19 mouse cellular contexts compared by ENCODE assay signal in the genomic region with DNA sequence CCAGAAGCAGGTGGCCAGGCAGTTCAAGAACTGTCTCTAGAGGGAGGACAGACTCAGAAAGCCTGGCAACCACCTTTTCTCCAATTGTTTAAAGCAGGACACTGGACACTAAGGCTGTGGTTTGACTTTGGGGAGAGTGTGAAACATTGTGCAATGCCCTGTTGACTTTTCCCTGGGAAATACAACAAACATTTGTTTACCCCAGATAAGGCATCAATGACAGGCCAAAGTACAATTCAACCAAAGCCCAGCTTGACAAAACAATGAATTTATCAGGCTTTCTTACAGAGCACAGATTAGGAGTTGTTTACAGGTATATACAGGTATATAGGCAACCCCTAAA.
"Had no signal": no experiment of that assay in that cellular context is flagged by ENCODE, and none has a peak within 500 bp of the region (broad histone marks: within the 10 kb centered on the region; RNA-seq: fewer than 3 reads in every experiment).

No protein-coding gene starts in this region.

- H3K4me3 ChIP-seq: layer of hippocampus, adult 2 months; left cerebral cortex, adult 2 months; limb, embryonic 12.5 days; limb, embryonic 15.5 days; megakaryocyte, embryonic 14.5 days; midbrain, embryonic 10.5 days; midbrain, embryonic 13.5 days; myocyte; neural tube, embryonic 13.5 days had no signal

- H3K36me3 ChIP-seq: limb, embryonic 12.5 days; limb, embryonic 15.5 days; midbrain, embryonic 10.5 days; midbrain, embryonic 13.5 days; neural tube, embryonic 13.5 days had no signal

- ATAC-seq: inflammation-experienced regulatory T-cells, adult 6 months; intestine, embryonic 16.5 days; lung, postnatal 0 days; midbrain, embryonic 13.5 days; midbrain, embryonic 16.5 days had no signal

- H3K9ac ChIP-seq: limb, embryonic 12.5 days; limb, embryonic 15.5 days; lung, embryonic 14.5 days; midbrain, embryonic 13.5 days; neural tube, embryonic 13.5 days had no signal

- H3K4me1 ChIP-seq: limb, embryonic 12.5 days; limb, embryonic 15.5 days; midbrain, embryonic 10.5 days; neural tube, embryonic 13.5 days had no signal

- DNase-seq: kidney, adult 18-20 months; layer of hippocampus, postnatal 36 days; lung, embryonic 14.5 days; thymus, adult 18-20 months; thymus, postnatal 36 days had no signal

- H3K9me3 ChIP-seq: limb, embryonic 12.5 days; limb, embryonic 15.5 days; megakaryocyte, embryonic 14.5 days; midbrain, embryonic 10.5 days; midbrain, embryonic 13.5 days; neural tube, embryonic 13.5 days had no signal

- H3K27ac ChIP-seq: kidney, postnatal 0 days; layer of hippocampus, adult 2 months; left cerebral cortex, adult 2 months; limb, embryonic 12.5 days; limb, embryonic 15.5 days; midbrain, embryonic 10.5 days; midbrain, embryonic 13.5 days; neural tube, embryonic 13.5 days had no signal

- H3K4me2 ChIP-seq: limb, embryonic 12.5 days; limb, embryonic 15.5 days; lung, embryonic 14.5 days; midbrain, embryonic 13.5 days; neural tube, embryonic 13.5 days had no signal

- H3K27me3 ChIP-seq: limb, embryonic 12.5 days; limb, embryonic 15.5 days; megakaryocyte, embryonic 14.5 days; midbrain, embryonic 13.5 days; neural tube, embryonic 13.5 days had no signal
